In the genomic region with DNA sequence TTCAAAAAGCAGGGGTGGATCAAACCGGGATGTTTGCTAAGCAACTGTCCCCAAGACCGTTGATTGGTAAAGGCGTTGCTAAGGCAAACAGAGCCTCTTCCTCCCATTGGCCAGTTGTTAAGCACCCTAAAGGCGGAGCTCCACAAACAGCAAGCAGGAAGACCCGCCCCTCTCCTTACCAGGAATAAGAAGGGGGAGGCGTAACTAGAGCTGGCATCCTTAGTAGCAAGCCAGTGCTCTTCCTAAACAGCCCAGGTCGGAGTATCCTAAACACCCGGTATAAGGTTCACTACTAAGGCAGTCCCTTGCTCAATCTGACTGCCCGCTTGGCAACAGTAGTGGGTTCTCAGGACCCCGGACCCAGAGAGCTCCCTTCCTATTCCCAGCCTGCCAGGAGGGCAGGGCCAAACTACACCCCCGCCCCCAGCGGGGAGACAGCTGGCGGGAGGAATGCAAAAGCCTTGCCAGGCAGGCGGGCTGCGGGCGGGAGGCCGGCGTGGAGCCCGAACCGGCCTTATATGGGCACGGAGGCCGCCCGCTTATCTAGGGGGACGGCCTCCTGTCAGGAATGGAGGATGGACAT, we compare ENCODE assay signal across 8 mouse cellular contexts. TPM values are rescaled to one million over a fixed set of nuclear protein-coding genes. Genes with fewer than 3 reads are reported as not detected.
DNase-seq lines count a peak whose midpoint lies in the region; ATAC-seq and TF ChIP-seq lines count a peak whose summit lies in the region.

No protein-coding gene starts in this region.

- ATAC-seq in frontal cortex, adult (ENCODE audit: low TSS enrichment): peak; percentile 75
- peak; percentile 60 for ATAC-seq in hematopoietic stem cell, adult 5-6 weeks (replicated peaks in 1 of 2; ENCODE audit: insufficient read depth in 1 of 2, low FRiP score in 2 of 2, low TSS enrichment in 1 of 2, low read depth in 1 of 2, poor library complexity in 2 of 2, severe bottlenecking in 2 of 2)
- peak; percentile 68 for ATAC-seq in lung, embryonic 14.5 days (ENCODE audit: insufficient read depth)

- peak overlapping the region; percentile 97 for H3K27ac ChIP-seq in lung, embryonic 14.5 days (ENCODE audit: low read depth)

- peaks cover 49% of the 10 kb centered on the region for H3K36me3 ChIP-seq in lung, embryonic 14.5 days (ENCODE audit: insufficient read depth)

- peak overlapping the region; percentile 98; the same call in 1 of the 2 replicates for H3K9ac ChIP-seq in lung, embryonic 14.5 days

- WGBS in lung, embryonic 14.5 days: 2% methylated on average over 24 of the region's 24 CpGs

- no peak for TF ChIP-seq CTCF in lung, embryonic 14.5 days (IDR thresholded peaks at IDR 0.05; ENCODE audit: low read depth)

- no peaks in the 10 kb centered on the region for H3K27me3 ChIP-seq in lung, embryonic 14.5 days (ENCODE audit: insufficient read depth, low read length)

- peak overlapping the region; percentile 95 for H3K4me3 ChIP-seq in lung, embryonic 14.5 days (ENCODE audit: low read depth, low read length)

- DNase-seq in MN1 (ENCODE audit: low spot score): peak; percentile 98
- peak; percentile 93 for DNase-seq in cerebellum, adult 9-11 months
- peak; percentile 89 to 92 for DNase-seq in layer of hippocampus, adult 8-10 months (ENCODE audit: low spot score in 2 of 2)
- peak; percentile 97 for DNase-seq in lung, embryonic 14.5 days
- peak; percentile 88 for DNase-seq in ovary, adult 18-20 months (ENCODE audit: low spot score)
- DNase-seq in thymus, postnatal 14 days: peak; percentile 48

- no peaks in the 10 kb centered on the region for H3K9me3 ChIP-seq in lung, embryonic 14.5 days (ENCODE audit: low read depth, low read length)

- peaks cover 20% of the 10 kb centered on the region for H3K4me1 ChIP-seq in lung, embryonic 14.5 days (ENCODE audit: insufficient read depth)

- peak overlapping the region; percentile 84 for H3K4me2 ChIP-seq in lung, embryonic 14.5 days

RNA-seq across cellular contexts. Expression of gene Srf, which starts 3.0 kb away (rescaled TPM):
- total RNA-seq in hematopoietic stem cell, adult 5-6 weeks (2017): 28.3 and 30.8 TPM in 2 replicates
- total RNA-seq in layer of hippocampus, adult 8-10 months (2022): 10 to 100 TPM; 66.2 to 84.0 (median 73.5) TPM
- 11.4 and 15.1 TPM in 2 replicates for polyA plus RNA-seq in lung, embryonic 14.5 days (2014; fragmentation: Nextera tagmentation; extraction: Ambion mirVana)

RNA-seq across cellular contexts. Expression of gene Cul9, which starts 6.7 kb away (rescaled TPM):
- 32.9 and 33.6 TPM in 2 replicates for total RNA-seq in hematopoietic stem cell, adult 5-6 weeks (2017)
- 10 to 100 TPM; 57.2 to 81.6 (median 63.8) TPM for total RNA-seq in layer of hippocampus, adult 8-10 months (2022)
- 2.8 and 2.9 TPM in 2 replicates for polyA plus RNA-seq in lung, embryonic 14.5 days (2014; fragmentation: Nextera tagmentation; extraction: Ambion mirVana)

RNA-seq across cellular contexts. Expression of gene Dnph1, which starts 56.4 kb away (rescaled TPM):
- 11.1 and 21.0 TPM in 2 replicates for total RNA-seq in hematopoietic stem cell, adult 5-6 weeks (2017)
- total RNA-seq in layer of hippocampus, adult 8-10 months (2022): 1 to 10 TPM; 4.1 to 7.5 (median 6.0) TPM
- 50.3 and 60.8 TPM in 2 replicates for polyA plus RNA-seq in lung, embryonic 14.5 days (2014; fragmentation: Nextera tagmentation; extraction: Ambion mirVana)

Comparison
In these comparisons a context has a peak if more than half of its experiments do, and no peak if none do; other contexts are left out.
1. Peak in every context shown above with its lines: DNase-seq, ATAC-seq, H3K4me3 ChIP-seq and H3K27ac ChIP-seq.
2. DNase-seq: peak in every context shown above with its lines; median percentile 98 in MN1; 97 in lung, embryonic 14.5 days; 93 in cerebellum, adult 9-11 months; 90 in layer of hippocampus, adult 8-10 months; 88 in ovary, adult 18-20 months; 48 in thymus, postnatal 14 days.